Mouse (Mus musculus): ENCODE data around the gene Cmtm2a.
A peak's percentile ranks its signal among the peaks of the same experiment; 100 is the strongest.
"Not testable (repeated sequence)": the region's sequence is repeated elsewhere in the genome, so short reads cannot be mapped to it uniquely, and the experiment has no call there.

Gene Cmtm2a

GRCm38 (mm10) chr8:104268937-104269440 is 24.0 kb downstream of the Cmtm2a start:
- DNase-seq, result no peak

- no peak for DNase-seq
Measured at GRCm38 (mm10) chr8:104268368-104268767, 24.6 kb downstream of the Cmtm2a start.

GRCm38 (mm10) chr8:104264271-104264935 is 28.6 kb downstream of the Cmtm2a start:
- DNase-seq, result not testable (repeated sequence)

GRCm38 (mm10) chr8:104261802-104262201 is 31.2 kb downstream of the Cmtm2a start:
- not testable (repeated sequence) for DNase-seq

GRCm38 (mm10) chr8:104253016-104253415 is 40.0 kb downstream of the Cmtm2a start:
- peak; percentile 31 for DNase-seq

- DNase-seq, result peak; percentile 47
Measured at GRCm38 (mm10) chr8:104251461-104251860, 41.5 kb downstream of the Cmtm2a start.

GRCm38 (mm10) chr8:104250439-104251367 is 42.3 kb downstream of the Cmtm2a start, which contains the start of gene Cklf:
TSS of gene Cklf (plus strand) at chr8:104250861.
- DNase-seq, result peak; percentile 93

- no peak for DNase-seq
Measured at GRCm38 (mm10) chr8:104249442-104249996, 43.5 kb downstream of the Cmtm2a start.

- peak; percentile 92 for DNase-seq
Measured at GRCm38 (mm10) chr8:104248276-104248675, 44.7 kb downstream of the Cmtm2a start, which contains the start of gene Tk2. TSS of gene Tk2 (minus strand) at chr8:104248558.

- DNase-seq, result peak; percentile 24
Measured at GRCm38 (mm10) chr8:104247908-104248275, 45.1 kb downstream of the Cmtm2a start.

GRCm38 (mm10) chr8:104247054-104247907 is 45.7 kb downstream of the Cmtm2a start:
- peak; percentile 50 for DNase-seq

- DNase-seq, result no peak
Measured at GRCm38 (mm10) chr8:104246621-104247020, 46.4 kb downstream of the Cmtm2a start.

GRCm38 (mm10) chr8:104242038-104242644 is 50.8 kb downstream of the Cmtm2a start:
- no peak for DNase-seq

GRCm38 (mm10) chr8:104239418-104239861 is 53.5 kb downstream of the Cmtm2a start:
- peak; percentile 22 for DNase-seq

GRCm38 (mm10) chr8:104234573-104234972 is 58.4 kb downstream of the Cmtm2a start:
- DNase-seq, result peak; percentile 48

GRCm38 (mm10) chr8:104232919-104233318 is 60.1 kb downstream of the Cmtm2a start:
- no peak for DNase-seq

- DNase-seq, result no peak
Measured at GRCm38 (mm10) chr8:104232039-104232438, 60.9 kb downstream of the Cmtm2a start.
